Mouse (Mus musculus) embryo, embryonic 10.5 days (tissue): Measurements from ENCODE around the gene Tbc1d10b.

Experiments used
- DNase-seq: peaks from one replicate; pipeline ENCODE4 v3.0.0-alpha.2; 2015; ENCODE audit warnings: low spot score

The Tbc1d10b gene

GRCm38 (mm10) chr7:127162546-127162945 lies 45.7 kb downstream of the Tbc1d10b start:
- no peak for DNase-seq

- no peak for DNase-seq
Measured at GRCm38 (mm10) chr7:127157548-127157947, 50.7 kb downstream of the Tbc1d10b start.

- no peak for DNase-seq
Measured at GRCm38 (mm10) chr7:127153477-127153876, 54.8 kb downstream of the Tbc1d10b start.

- DNase-seq: no peak
Measured at GRCm38 (mm10) chr7:127152464-127152863, 55.8 kb downstream of the Tbc1d10b start.

- no peak for DNase-seq
Measured at GRCm38 (mm10) chr7:127147901-127148300, 60.4 kb downstream of the Tbc1d10b start.
